Comparison of ENCODE assay signal across 14 mouse cellular contexts in genomic region chr2:92100768-92101167, GRCm38 (mm10).
"Had no signal": no experiment of that assay in that cellular context is flagged by ENCODE, and none has a peak within 500 bp of the region (broad histone marks: within the 10 kb centered on the region; RNA-seq: fewer than 3 reads in every experiment).

No protein-coding gene starts in this region.

- H3K27ac ChIP-seq: kidney, embryonic 15.5 days; left cerebral cortex, adult 2 months; limb, embryonic 10.5 days; liver, embryonic 15.5 days; macrophage; midbrain, embryonic 15.5 days; neural tube, embryonic 12.5 days; stomach, postnatal 0 days had no signal

- H3K9me3 ChIP-seq: limb, embryonic 10.5 days; liver, embryonic 15.5 days; midbrain, embryonic 15.5 days; neural tube, embryonic 12.5 days had no signal

- H3K4me1 ChIP-seq: kidney, embryonic 15.5 days; limb, embryonic 10.5 days; liver, embryonic 15.5 days; megakaryocyte, embryonic 14.5 days; midbrain, embryonic 15.5 days; neural tube, embryonic 12.5 days had no signal

- H3K4me3 ChIP-seq: kidney, embryonic 15.5 days; left cerebral cortex, adult 2 months; limb, embryonic 10.5 days; liver, embryonic 15.5 days; megakaryocyte, embryonic 14.5 days; midbrain, embryonic 15.5 days; neural tube, embryonic 12.5 days had no signal

- ATAC-seq: midbrain, embryonic 15.5 days had no signal

- H3K36me3 ChIP-seq: kidney, embryonic 15.5 days; limb, embryonic 10.5 days; liver, embryonic 15.5 days; midbrain, embryonic 15.5 days; neural tube, embryonic 12.5 days had no signal

- H3K4me2 ChIP-seq: kidney, embryonic 15.5 days; liver, embryonic 11.5 days; liver, embryonic 15.5 days; midbrain, embryonic 11.5 days; midbrain, embryonic 15.5 days; neural tube, embryonic 12.5 days had no signal

- H3K9ac ChIP-seq: kidney, embryonic 15.5 days; liver, embryonic 15.5 days; midbrain, embryonic 15.5 days; neural tube, embryonic 12.5 days had no signal

- DNase-seq: kidney, adult 2 months; kidney, postnatal 14 days; thymus, postnatal 4 days had no signal

- H3K27me3 ChIP-seq: kidney, embryonic 15.5 days; liver, embryonic 15.5 days; midbrain, embryonic 15.5 days; neural tube, embryonic 12.5 days had no signal
